Mouse (Mus musculus) embryonic facial prominence, embryonic 12.5 days (tissue): ENCODE measurements around the gene Tenm2. TPM values are rescaled to one million over a fixed set of nuclear protein-coding genes. Genes with fewer than 3 reads are reported as not detected.
A peak's percentile ranks its signal among the peaks of the same experiment; 100 is the strongest.

ENCODE experiments used
- ATAC-seq: fragments of 200-750 bp; cut with Nextera tagmentation; 2 replicates; pipeline ENCODE4 v1.8.0; 2017; ENCODE audit not compliant: insufficient number of reproducible peaks, insufficient read depth, low FRiP score, low TSS enrichment
- H3K27ac ChIP-seq: fragments of 300-500 bp; sonication (generic); 2 replicates; pipeline ENCODE4 v1.5.1; 2016; ENCODE audit warnings: mild to moderate bottlenecking
- H3K27me3 ChIP-seq: fragments of 300-500 bp; sonication (generic); 2 replicates; pipeline ENCODE4 v1.6.1; 2016; ENCODE audit warnings: mild to moderate bottlenecking, moderate library complexity
- H3K36me3 ChIP-seq: fragments of 300-500 bp; sonication (generic); 2 replicates; pipeline ENCODE4 v1.6.1; 2016; ENCODE audit warnings: mild to moderate bottlenecking
- H3K4me1 ChIP-seq: fragments of 300-500 bp; sonication (generic); 2 replicates; pipeline ENCODE4 v1.6.1; 2016
- H3K4me2 ChIP-seq: fragments of 300-500 bp; sonication (generic); replicated peaks from 2 replicates; pipeline ENCODE4 v1.6.1; 2016; ENCODE audit warnings: mild to moderate bottlenecking, moderate library complexity
- H3K4me3 ChIP-seq: fragments of 300-500 bp; sonication (generic); 2 replicates; pipeline ENCODE4 v1.5.1; 2016; ENCODE audit warnings: mild to moderate bottlenecking
- H3K9ac ChIP-seq: fragments of 300-500 bp; sonication (generic); 2 replicates; pipeline ENCODE4 v1.6.1; 2016; ENCODE audit warnings: mild to moderate bottlenecking, moderate library complexity
- H3K9me3 ChIP-seq: fragments of 300-500 bp; sonication (generic); 2 replicates; pipeline ENCODE4 v1.6.1; 2016; ENCODE audit warnings: mild to moderate bottlenecking, moderate library complexity
- WGBS: fragments of 180-500 bp; shearing (Covaris S2); methylation state at CpG from one replicate; pipeline ENCODE4 v1.1.7; 2016; 5-methylcytosine and 5-hydroxymethylcytosine counted together
- polyA plus RNA-seq: library from polyadenylated mRNA; unstranded; fragments of >200 nt; fragmentation: Nextera tagmentation; extraction: Ambion mirVana; gene quantifications from 2 replicates; pipeline ENCODE4 v1.2.1, GENCODE M21; 2016

The Tenm2 gene
- polyA plus RNA-seq, 1 experiment from 2014 or later, result 3.4 TPM

- 66% methylated on average over 4 of the region's 4 CpGs for WGBS
- no peak for ATAC-seq
- H3K4me2 ChIP-seq, result no peak overlapping the region
- no peak overlapping the region for H3K27ac ChIP-seq
- peaks cover 8% of the 10 kb centered on the region; the same call in 1 of the 2 replicates for H3K27me3 ChIP-seq
- H3K36me3 ChIP-seq, result no peaks in the 10 kb centered on the region
- no peak overlapping the region for H3K9ac ChIP-seq
- no peak overlapping the region for H3K4me3 ChIP-seq
- H3K9me3 ChIP-seq, result no peaks in the 10 kb centered on the region
- peaks cover 7% of the 10 kb centered on the region for H3K4me1 ChIP-seq
These were observed 1245.8 kb downstream of the Tenm2 start for GRCm38 (mm10) chr11:35989967-35990366.

- H3K4me1 ChIP-seq, result peaks cover 7% of the 10 kb centered on the region
- peaks cover 23% of the 10 kb centered on the region for H3K27me3 ChIP-seq
- under 1% methylated on average over 19 of the region's 19 CpGs for WGBS
- no peak overlapping the region for H3K27ac ChIP-seq
- peak overlapping the region; percentile 54 for H3K4me2 ChIP-seq
- ATAC-seq, result peak; percentile 72
- H3K36me3 ChIP-seq, result no peaks in the 10 kb centered on the region
- no peaks in the 10 kb centered on the region for H3K9me3 ChIP-seq
- peak overlapping the region; percentile 10 for H3K4me3 ChIP-seq
- no peak overlapping the region; the same call in 1 of the 2 replicates for H3K9ac ChIP-seq
These were observed 1249.8 kb downstream of the Tenm2 start for GRCm38 (mm10) chr11:35985841-35986393.

- no peak overlapping the region for H3K27ac ChIP-seq
- no peak for ATAC-seq
- H3K4me2 ChIP-seq, result no peak overlapping the region
- peaks cover 49% of the 10 kb centered on the region for H3K27me3 ChIP-seq
- 86% methylated on average over 3 of the region's 3 CpGs for WGBS
- peaks cover 19% of the 10 kb centered on the region for H3K4me1 ChIP-seq
- no peaks in the 10 kb centered on the region for H3K36me3 ChIP-seq
- H3K9ac ChIP-seq, result no peak overlapping the region
- H3K4me3 ChIP-seq, result no peak overlapping the region
- H3K9me3 ChIP-seq, result no peaks in the 10 kb centered on the region
These were observed 1253.0 kb downstream of the Tenm2 start for GRCm38 (mm10) chr11:35982734-35983133.

DNA sequence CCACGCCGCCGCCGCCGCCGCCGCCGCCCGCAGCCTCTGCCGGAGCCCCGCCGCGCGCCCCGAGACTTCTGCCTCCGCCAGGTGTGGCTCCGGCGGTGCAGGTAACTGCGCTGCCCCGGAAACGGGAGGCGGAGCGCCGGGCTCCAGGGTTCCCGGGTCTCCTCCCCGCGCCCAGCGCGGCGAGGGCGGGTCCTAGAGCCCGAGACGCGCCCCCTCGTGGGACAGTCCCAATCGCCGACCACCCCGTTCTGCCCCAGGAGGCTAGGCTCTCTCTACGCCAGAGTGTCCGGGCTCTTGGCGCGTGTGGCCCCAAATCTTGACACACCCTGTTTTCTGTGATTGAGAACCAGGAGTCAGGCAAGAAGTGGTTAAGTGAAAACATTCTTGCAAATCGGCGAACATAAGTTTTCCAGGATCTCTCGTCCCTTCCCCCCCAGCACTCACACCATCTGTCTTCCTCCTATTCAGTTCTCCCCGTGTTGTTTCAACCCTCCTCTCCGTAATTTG is 1255.3 kb downstream of the Tenm2 start, which contains the start of gene Wwc1:
Gene Wwc1, minus strand, starts transcription at position 117 of the 507 bp plus-strand sequence.
- H3K27me3 ChIP-seq, result peaks cover 47% of the 10 kb centered on the region
- under 1% methylated on average over 40 of the region's 47 CpGs for WGBS

GRCm38 (mm10) chr11:35979733-35980410 is 1255.9 kb downstream of the Tenm2 start:
- Histone ChIP-seq H3K27me3 (peaks cover 47% of the 10 kb centered on the region), H3K36me3 (no peaks in the 10 kb centered on the region), H3K4me1 (peaks cover 15% of the 10 kb centered on the region), H3K4me3 (peak overlapping the region; percentile 72), H3K9me3 (no peaks in the 10 kb centered on the region), H3K9ac (peak overlapping the region; percentile 77), H3K4me2 (peak overlapping the region; percentile 95), H3K27ac (0 out of 2 replicates have a peak overlapping the region, but pooled peaks have one; percentile 7)
- ATAC-seq, result peak; percentile 61
- WGBS, result under 1% methylated on average over 43 of the region's 66 CpGs

More for the DNA sequence above, 1255.3 kb downstream of the Tenm2 start, which contains the start of gene Wwc1:
- peak; percentile 77 for ATAC-seq
- Histone ChIP-seq H3K27ac (0 out of 2 replicates have a peak within 1 kb of the TSS, but pooled peaks have one; percentile 7), H3K36me3 (no peaks in the 10 kb centered on the region), H3K4me3 (peak within 1 kb of the TSS; percentile 72), H3K4me1 (peaks cover 15% of the 10 kb centered on the region), H3K9ac (peak within 1 kb of the TSS; percentile 77), H3K9me3 (no peaks in the 10 kb centered on the region), H3K4me2 (peak within 1 kb of the TSS; percentile 95)

- Histone ChIP-seq H3K9ac (peak overlapping the region; percentile 77), H3K27me3 (peaks cover 47% of the 10 kb centered on the region), H3K4me3 (peak overlapping the region; percentile 72), H3K27ac (0 out of 2 replicates have a peak overlapping the region, but pooled peaks have one; percentile 7), H3K36me3 (no peaks in the 10 kb centered on the region), H3K9me3 (no peaks in the 10 kb centered on the region), H3K4me2 (peak overlapping the region; percentile 95), H3K4me1 (peaks cover 15% of the 10 kb centered on the region)
- ATAC-seq, result no peak; the same call in 1 of the 2 replicates
- WGBS, result 2% methylated on average over 12 of the region's 12 CpGs
These were observed 1256.5 kb downstream of the Tenm2 start for GRCm38 (mm10) chr11:35979266-35979732.

DNA sequence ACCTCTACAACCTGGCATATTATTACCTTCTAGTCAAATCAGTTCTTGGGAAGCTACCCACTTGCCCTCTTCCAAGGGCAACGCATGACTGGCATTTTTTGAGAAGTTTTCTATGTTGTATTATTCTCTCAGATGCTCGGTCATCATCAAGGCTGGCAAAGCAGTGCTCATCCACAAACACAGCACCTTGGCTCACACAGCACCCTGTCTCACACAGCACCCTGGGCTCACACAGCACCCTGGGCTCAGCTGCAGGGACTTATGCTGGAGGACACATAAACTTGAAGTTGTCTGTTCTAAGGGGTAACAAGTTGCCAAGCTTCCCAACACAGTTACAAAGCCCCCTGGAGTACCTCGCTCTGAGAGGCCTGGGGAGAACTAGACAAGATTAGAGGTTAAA is 1258.0 kb downstream of the Tenm2 start:
- Histone ChIP-seq H3K27me3 (peaks cover 46% of the 10 kb centered on the region), H3K27ac (no peak overlapping the region), H3K4me2 (no peak overlapping the region), H3K9ac (no peak overlapping the region), H3K36me3 (no peaks in the 10 kb centered on the region), H3K9me3 (no peaks in the 10 kb centered on the region), H3K4me3 (no peak overlapping the region), H3K4me1 (peaks cover 20% of the 10 kb centered on the region)
- ATAC-seq, result no peak
- WGBS, result 81% methylated on average over 3 of the region's 3 CpGs

- no peaks in the 10 kb centered on the region for H3K36me3 ChIP-seq
- 46% methylated on average over 6 of the region's 6 CpGs for WGBS
- H3K4me1 ChIP-seq, result peaks cover 27% of the 10 kb centered on the region
- H3K9ac ChIP-seq, result no peak overlapping the region
- H3K27me3 ChIP-seq, result peaks cover 41% of the 10 kb centered on the region
- H3K27ac ChIP-seq, result no peak overlapping the region
- H3K9me3 ChIP-seq, result no peaks in the 10 kb centered on the region
- no peak for ATAC-seq
- H3K4me2 ChIP-seq, result no peak overlapping the region
- no peak overlapping the region for H3K4me3 ChIP-seq
These were observed 1258.7 kb downstream of the Tenm2 start for GRCm38 (mm10) chr11:35977096-35977495.

- 27% methylated on average over 6 of the region's 6 CpGs for WGBS
- no peak overlapping the region for H3K27ac ChIP-seq
- peaks cover 35% of the 10 kb centered on the region for H3K27me3 ChIP-seq
- no peaks in the 10 kb centered on the region for H3K9me3 ChIP-seq
- peaks cover 27% of the 10 kb centered on the region for H3K4me1 ChIP-seq
- no peak overlapping the region for H3K4me2 ChIP-seq
- ATAC-seq, result no peak
- H3K4me3 ChIP-seq, result no peak overlapping the region
- H3K9ac ChIP-seq, result no peak overlapping the region
- H3K36me3 ChIP-seq, result no peaks in the 10 kb centered on the region
These were observed 1259.3 kb downstream of the Tenm2 start for GRCm38 (mm10) chr11:35976482-35976881.

DNA sequence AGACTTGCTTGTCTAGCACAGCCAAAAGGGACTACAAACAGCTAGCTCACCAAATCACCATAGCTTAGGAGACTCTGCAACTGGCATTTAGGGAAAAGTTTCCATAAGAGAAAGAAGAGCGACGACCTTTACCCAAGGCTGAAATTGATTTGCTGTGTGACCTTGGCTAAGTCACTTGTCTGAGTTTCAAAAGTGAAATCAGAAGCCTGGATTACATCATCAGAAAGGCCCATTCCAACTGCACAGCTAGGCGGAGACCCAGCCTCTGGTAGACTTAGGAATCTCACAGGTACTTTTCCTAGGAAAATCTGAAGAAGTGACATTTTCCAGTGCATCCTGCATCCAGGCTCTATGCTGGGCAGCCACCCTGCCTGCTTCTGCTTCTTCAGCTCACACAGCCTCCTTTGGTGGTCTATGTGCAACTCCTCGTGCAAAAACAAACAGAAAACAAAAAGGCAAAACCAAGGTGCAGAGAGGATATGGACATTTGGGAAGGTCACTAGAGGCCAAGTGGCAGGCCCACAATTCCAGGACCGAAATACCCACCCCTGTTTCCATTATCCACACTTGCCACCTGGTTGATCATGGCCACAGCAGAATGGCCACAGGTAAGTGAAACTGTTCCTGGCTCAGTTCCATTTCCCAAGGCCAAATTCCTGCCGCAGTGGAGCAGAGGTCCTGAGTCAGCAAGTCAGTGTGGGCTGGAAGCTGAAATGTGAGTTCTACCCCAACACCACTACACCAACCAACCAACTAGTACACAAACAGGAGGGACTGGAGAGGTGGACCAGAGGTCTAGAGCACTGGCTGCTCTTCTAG is 1260.9 kb downstream of the Tenm2 start:
- no peak overlapping the region for H3K4me3 ChIP-seq
- no peak overlapping the region for H3K27ac ChIP-seq
- 84% methylated on average over 6 of the region's 6 CpGs for WGBS
- no peak overlapping the region for H3K9ac ChIP-seq
- no peaks in the 10 kb centered on the region for H3K36me3 ChIP-seq
- H3K4me1 ChIP-seq, result peaks cover 26% of the 10 kb centered on the region
- peaks cover 26% of the 10 kb centered on the region for H3K27me3 ChIP-seq
- no peak overlapping the region for H3K4me2 ChIP-seq
- no peak for ATAC-seq
- H3K9me3 ChIP-seq, result no peaks in the 10 kb centered on the region

- Histone ChIP-seq H3K4me1 (peaks cover 15% of the 10 kb centered on the region), H3K27me3 (peaks cover 10% of the 10 kb centered on the region; the same call in 1 of the 2 replicates), H3K9me3 (no peaks in the 10 kb centered on the region), H3K36me3 (no peaks in the 10 kb centered on the region), H3K9ac (no peak overlapping the region), H3K27ac (no peak overlapping the region), H3K4me2 (no peak overlapping the region), H3K4me3 (no peak overlapping the region)
- ATAC-seq, result no peak
- 35% methylated on average over 7 of the region's 7 CpGs for WGBS
These were observed 1262.6 kb downstream of the Tenm2 start for GRCm38 (mm10) chr11:35973135-35973534.
